Mouse (Mus musculus): Measurements from ENCODE around the gene Cox8b. TPM values are rescaled to one million over a fixed set of nuclear protein-coding genes. Genes with fewer than 3 reads are reported as not detected.

Gene Cox8b
- polyA plus RNA-seq, 1 experiment: 3.4 TPM

Other genes with a start within 250 kb of the Cox8b start
- gene Olfr539, start 240.5 kb downstream of the Cox8b start, polyA plus RNA-seq (2012; rRNA removed): not detected in 2 replicates
- not detected in 2 replicates for gene Olfr45, start 218.5 kb downstream of the Cox8b start, polyA plus RNA-seq (2012; rRNA removed)
- not detected in 2 replicates for gene Olfr541, start 203.2 kb downstream of the Cox8b start, polyA plus RNA-seq (2012; rRNA removed)
- gene Cyp2e1, start 136.7 kb downstream of the Cox8b start, polyA plus RNA-seq (2012; rRNA removed): 0.75 and 1.4 TPM in 2 replicates
- not detected in 2 replicates for gene Syce1, start 112.6 kb downstream of the Cox8b start, polyA plus RNA-seq (2012; rRNA removed)
- gene Zfp941, start 78.3 kb downstream of the Cox8b start, polyA plus RNA-seq (2012; rRNA removed): 0.15 and 0.20 TPM in 2 replicates
- 47.2 and 49.4 TPM in 2 replicates for gene Urah, start 65.4 kb downstream of the Cox8b start, polyA plus RNA-seq (2012; rRNA removed)
- gene Scgb1c1, start 54.9 kb downstream of the Cox8b start, polyA plus RNA-seq (2012; rRNA removed): not detected in 2 replicates
- not detected in 2 replicates for gene Odf3, start 52.6 kb downstream of the Cox8b start, polyA plus RNA-seq (2012; rRNA removed)
- gene Gm45785, start 44.1 kb downstream of the Cox8b start, polyA plus RNA-seq (2012; rRNA removed): not detected in 2 replicates
- 93.2 and 103 TPM in 2 replicates for gene Ric8a, start 43.5 kb downstream of the Cox8b start, polyA plus RNA-seq (2012; rRNA removed)
- gene Bet1l, start 42.9 kb downstream of the Cox8b start, polyA plus RNA-seq (2012; rRNA removed): 22.0 and 22.5 TPM in 2 replicates
- 79.6 and 86.8 TPM in 2 replicates for gene Psmd13, start 18.5 kb downstream of the Cox8b start, polyA plus RNA-seq (2012; rRNA removed)
- gene Sirt3, start 18.1 kb downstream of the Cox8b start, polyA plus RNA-seq (2012; rRNA removed): 18.4 and 23.3 TPM in 2 replicates
- 93.6 and 138 TPM in 2 replicates for gene Nlrp6, start 20.5 kb upstream of the Cox8b start, polyA plus RNA-seq (2012; rRNA removed)
- gene Pgghg, start 40.9 kb upstream of the Cox8b start, polyA plus RNA-seq (2012; rRNA removed): 20.5 and 23.1 TPM in 2 replicates
- gene Ifitm5, start 49.8 kb upstream of the Cox8b start, polyA plus RNA-seq (2012; rRNA removed): 0.86 and 0.95 TPM in 2 replicates
- not detected in 2 replicates for gene Gm45717, start 55.5 kb upstream of the Cox8b start, polyA plus RNA-seq (2012; rRNA removed)
- 596 and 675 TPM in 2 replicates for gene Ifitm2, start 55.5 kb upstream of the Cox8b start, polyA plus RNA-seq (2012; rRNA removed)
- 138 and 161 TPM in 2 replicates for gene Ifitm1, start 66.8 kb upstream of the Cox8b start, polyA plus RNA-seq (2012; rRNA removed)
- gene Ifitm3, start 110.3 kb upstream of the Cox8b start, polyA plus RNA-seq (2012; rRNA removed): 306 and 461 TPM in 2 replicates
- 6.3 and 8.3 TPM in 2 replicates for gene Ifitm6, start 117.5 kb upstream of the Cox8b start, polyA plus RNA-seq (2012; rRNA removed)
- not detected in 2 replicates for gene Gm17387, start 128.7 kb upstream of the Cox8b start, polyA plus RNA-seq (2012; rRNA removed)
- 15.8 and 22.3 TPM in 2 replicates for gene B4galnt4, start 160.7 kb upstream of the Cox8b start, polyA plus RNA-seq (2012; rRNA removed)
- 101 and 143 TPM in 2 replicates for gene Pkp3, start 177.8 kb upstream of the Cox8b start, polyA plus RNA-seq (2012; rRNA removed)
- gene Sigirr, start 200.1 kb upstream of the Cox8b start, polyA plus RNA-seq (2012; rRNA removed): 41.3 and 41.8 TPM in 2 replicates
- 143 and 205 TPM in 2 replicates for gene Ano9, start 217.4 kb upstream of the Cox8b start, polyA plus RNA-seq (2012; rRNA removed)
- 23.6 and 28.1 TPM in 2 replicates for gene Ptdss2, start 221.9 kb upstream of the Cox8b start, polyA plus RNA-seq (2012; rRNA removed)

Data from large intestine, adult 2 months (tissue).